ENCODE assay signal across 12 mouse cellular contexts in genomic region chr14:16605480-16605879, GRCm38 (mm10).
DNase-seq lines count a peak whose midpoint lies in the region; ATAC-seq and TF ChIP-seq lines count a peak whose summit lies in the region.
"Had no signal": no experiment of that assay in that cellular context is flagged by ENCODE, and none has a peak within 500 bp of the region (broad histone marks: within the 10 kb centered on the region; RNA-seq: fewer than 3 reads in every experiment).

No protein-coding gene starts in this region.

- no peaks in the 10 kb centered on the region for H3K9me3 ChIP-seq in liver, embryonic 14.5 days (ENCODE audit: control insufficient read depth, low read length)
- no peaks in the 10 kb centered on the region for H3K9me3 ChIP-seq in limb, embryonic 11.5 days (ENCODE audit: control insufficient read depth, low read length)
- H3K9me3 ChIP-seq: liver, embryonic 13.5 days; midbrain, embryonic 12.5 days; stomach, embryonic 15.5 days had no signal

- no peaks in the 10 kb centered on the region for H3K36me3 ChIP-seq in liver, embryonic 14.5 days (replicated peaks; ENCODE audit: control insufficient read depth, insufficient read depth, low read depth)
- H3K36me3 ChIP-seq in limb, embryonic 11.5 days (ENCODE audit: control insufficient read depth, insufficient read depth, low read length), result no peaks in the 10 kb centered on the region
- H3K36me3 ChIP-seq: liver, embryonic 13.5 days; midbrain, embryonic 12.5 days; stomach, embryonic 15.5 days had no signal

- H3K4me2 ChIP-seq in liver, embryonic 14.5 days (ENCODE audit: low read depth), result no peak overlapping the region
- no peak overlapping the region for H3K4me2 ChIP-seq in limb, embryonic 11.5 days (ENCODE audit: low read depth, severe bottlenecking)
- H3K4me2 ChIP-seq: liver, embryonic 13.5 days; midbrain, embryonic 12.5 days; stomach, embryonic 15.5 days had no signal

- ATAC-seq in cerebellum, adult (ENCODE audit: insufficient number of reproducible peaks, low FRiP score, low TSS enrichment), result peak; percentile 92
- ATAC-seq in liver, embryonic 14.5 days (ENCODE audit: insufficient read depth), result no peak
- no peak for ATAC-seq in limb, embryonic 11.5 days (ENCODE audit: insufficient number of reproducible peaks, low FRiP score, low TSS enrichment, low read depth)
- no peak for ATAC-seq in inflammation-experienced regulatory T-cells, adult 6 months

- H3K4me3 ChIP-seq in liver, embryonic 14.5 days (ENCODE audit: insufficient read depth in 1 of 2, low read depth in 2 of 2, low read length in 2 of 2), result no peak overlapping the region
- no peak overlapping the region for H3K4me3 ChIP-seq in limb, embryonic 11.5 days (ENCODE audit: low read depth, low read length)
- H3K4me3 ChIP-seq: liver, embryonic 13.5 days; midbrain, embryonic 12.5 days; stomach, embryonic 15.5 days had no signal

- TF ChIP-seq CTCF in liver, embryonic 14.5 days (IDR thresholded peaks at IDR 0.05; ENCODE audit: low read depth), result 0 out of 2 replicates have a peak, but pooled peaks have one; percentile 5

- H3K27me3 ChIP-seq in liver, embryonic 14.5 days (ENCODE audit: control insufficient read depth, insufficient read depth, low read length), result no peaks in the 10 kb centered on the region
- H3K27me3 ChIP-seq in limb, embryonic 11.5 days (ENCODE audit: control insufficient read depth, insufficient read depth, low read length), result no peaks in the 10 kb centered on the region
- H3K27me3 ChIP-seq: liver, embryonic 13.5 days; midbrain, embryonic 12.5 days; stomach, embryonic 15.5 days had no signal

- H3K9ac ChIP-seq in liver, embryonic 14.5 days (replicated peaks), result no peak overlapping the region
- H3K9ac ChIP-seq in limb, embryonic 11.5 days (ENCODE audit: low read length), result no peak overlapping the region
- H3K9ac ChIP-seq: liver, embryonic 13.5 days; midbrain, embryonic 12.5 days; stomach, embryonic 15.5 days had no signal

- DNase-seq in cerebellum, postnatal 4 days (ENCODE audit: low spot score in 2 of 2), result no peak
- no peak for DNase-seq in liver, embryonic 14.5 days (ENCODE audit: low read depth in 3 of 3, low spot score in 3 of 3)
- no peak for DNase-seq in liver
- peak; percentile 69 for DNase-seq in cerebellum, adult 9-10 months
- peak; percentile 35 for DNase-seq in limb, embryonic 11.5 days (ENCODE audit: low spot score)
- DNase-seq in kidney, postnatal 4 days, result no peak
- DNase-seq: heart, postnatal 14 days; liver, embryonic 13.5 days had no signal

- no peaks in the 10 kb centered on the region; a peak in 1 of 4 replicates for H3K4me1 ChIP-seq in liver, embryonic 14.5 days (replicated peaks; ENCODE audit: control insufficient read depth in 2 of 2, insufficient read depth in 2 of 2, low read length in 1 of 2)
- H3K4me1 ChIP-seq in limb, embryonic 11.5 days (ENCODE audit: control insufficient read depth, insufficient read depth, low read length), result 0 out of 2 replicates have a peak, but pooled peaks cover 4% of the 10 kb centered on the region
- H3K4me1 ChIP-seq: liver, embryonic 13.5 days; midbrain, embryonic 12.5 days; stomach, embryonic 15.5 days had no signal

- H3K27ac ChIP-seq in liver, embryonic 14.5 days, result no peak overlapping the region
- H3K27ac ChIP-seq in limb, embryonic 11.5 days (replicated peaks; ENCODE audit: low read depth, low read length), result no peak overlapping the region
- H3K27ac ChIP-seq: liver, embryonic 13.5 days; midbrain, embryonic 12.5 days; stomach, embryonic 15.5 days had no signal

- TF ChIP-seq EP300 in liver, embryonic 14.5 days (IDR thresholded peaks at IDR 0.05; ENCODE audit: low read depth), result no peak

Comparison
In these comparisons a context has a peak if more than half of its experiments do, and no peak if none do; other contexts are left out.
1. DNase-seq: peak in cerebellum, adult 9-10 months (single experiment) and limb, embryonic 11.5 days (single experiment); none in cerebellum, postnatal 4 days (0 of 2), liver, embryonic 14.5 days (0 of 3), liver (single experiment) and kidney, postnatal 4 days (0 of 2).